Mouse (Mus musculus) liver (tissue): ENCODE results near the gene Rab36.

Experiments used
- DNase-seq: peaks from one replicate; pipeline ENCODE4 v3.0.0-alpha.2; 2020; ENCODE audit warnings: mixed read lengths

The Rab36 gene

DNA sequence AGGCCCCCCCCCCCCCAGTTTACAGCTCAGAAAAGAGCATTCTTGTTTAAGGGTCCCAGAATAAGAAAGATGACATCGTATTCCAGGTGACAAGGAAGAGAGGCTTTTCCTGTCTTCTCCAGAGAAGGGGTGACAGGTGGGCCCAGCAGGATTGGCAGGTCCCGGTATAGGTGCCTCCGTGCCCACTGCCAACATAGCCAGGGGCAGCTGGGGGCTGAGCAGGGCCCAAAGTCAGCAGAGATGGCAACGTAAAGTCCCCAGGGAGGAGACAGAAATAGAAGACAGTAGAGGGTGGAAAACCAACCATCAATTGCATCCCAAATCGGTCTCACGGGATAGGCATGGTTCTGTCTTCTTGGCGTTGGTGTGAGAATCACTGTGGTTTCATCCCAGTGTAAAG is 11.9 kb downstream of the Rab36 start:
- DNase-seq = no peak

GRCm38 (mm10) chr10:75051364-75052074 is 14.7 kb downstream of the Rab36 start:
- no peak for DNase-seq

DNA sequence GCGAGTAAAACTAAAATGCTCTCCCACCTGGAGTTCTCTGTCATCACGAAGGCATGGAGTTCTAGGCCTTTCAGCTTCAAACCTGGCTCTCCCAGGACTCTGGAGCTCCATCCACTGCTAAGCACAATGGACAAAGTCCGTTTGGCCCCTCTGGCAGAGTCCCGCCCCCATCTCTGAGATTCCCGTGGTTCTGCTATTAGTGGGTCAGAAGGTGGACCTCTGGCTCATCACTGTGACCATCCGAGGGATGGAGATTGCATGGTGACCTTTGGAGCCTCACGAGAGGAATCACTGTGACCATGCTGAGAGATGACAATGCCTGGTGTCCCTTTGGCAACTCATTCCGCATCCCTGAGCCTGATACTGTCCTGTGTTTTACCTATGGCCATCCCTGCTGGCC is 16.0 kb downstream of the Rab36 start:
- no peak for DNase-seq

DNA sequence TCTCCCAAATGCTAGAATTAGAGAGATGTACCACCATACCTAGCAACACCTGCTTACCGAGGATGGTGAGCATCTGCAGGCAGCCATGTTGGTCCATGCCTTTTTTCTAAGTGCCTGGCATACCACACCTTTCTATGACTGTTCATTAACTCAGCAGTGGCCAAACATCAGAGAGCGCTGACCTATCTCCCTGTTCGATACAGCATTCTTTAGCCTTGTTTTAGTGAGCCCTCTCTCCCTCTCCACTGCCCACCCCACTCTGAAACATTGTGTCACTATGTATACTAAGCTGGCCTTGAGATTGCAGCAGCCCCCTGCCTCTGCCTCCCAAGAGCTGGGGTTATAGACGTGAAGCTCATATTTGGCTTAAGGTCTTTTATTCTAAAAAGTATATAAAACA is 16.8 kb downstream of the Rab36 start:
- DNase-seq = no peak

- DNase-seq = no peak
Measured at GRCm38 (mm10) chr10:75054125-75054524, 17.3 kb downstream of the Rab36 start.

DNA sequence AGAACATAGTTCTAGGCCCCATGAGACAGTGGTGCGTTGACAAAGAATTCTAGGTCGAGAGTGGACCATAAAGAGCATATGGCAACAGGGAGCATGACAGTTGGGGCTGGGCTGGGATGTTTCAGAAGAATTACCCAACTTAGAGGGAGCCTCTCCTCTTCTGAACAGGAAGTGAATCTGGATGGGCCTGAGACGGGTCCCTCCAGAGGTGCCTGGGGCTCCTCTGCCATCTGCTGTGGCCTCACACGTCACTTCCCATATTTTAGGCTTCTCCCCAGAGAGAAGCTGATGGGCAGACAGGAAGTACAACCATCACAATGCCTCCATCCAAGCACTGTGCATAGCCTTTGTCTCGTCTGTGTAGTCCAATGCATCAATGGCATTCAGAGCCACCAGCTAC is 18.8 kb downstream of the Rab36 start:
- no peak for DNase-seq

GRCm38 (mm10) chr10:75056255-75056654 is 19.4 kb downstream of the Rab36 start:
- DNase-seq = no peak

- DNase-seq = no peak
Measured at GRCm38 (mm10) chr10:75058336-75058735, 21.5 kb downstream of the Rab36 start.

GRCm38 (mm10) chr10:75058761-75059395 is 22.0 kb downstream of the Rab36 start:
- DNase-seq = no peak

- peak; percentile 56 for DNase-seq
Measured at GRCm38 (mm10) chr10:75059396-75059795, 22.5 kb downstream of the Rab36 start.

- peak; percentile 74 for DNase-seq
Measured at GRCm38 (mm10) chr10:75060217-75060842, 23.5 kb downstream of the Rab36 start, which contains the start of gene Bcr. TSS of gene Bcr (plus strand) at chr10:75060592.

DNA sequence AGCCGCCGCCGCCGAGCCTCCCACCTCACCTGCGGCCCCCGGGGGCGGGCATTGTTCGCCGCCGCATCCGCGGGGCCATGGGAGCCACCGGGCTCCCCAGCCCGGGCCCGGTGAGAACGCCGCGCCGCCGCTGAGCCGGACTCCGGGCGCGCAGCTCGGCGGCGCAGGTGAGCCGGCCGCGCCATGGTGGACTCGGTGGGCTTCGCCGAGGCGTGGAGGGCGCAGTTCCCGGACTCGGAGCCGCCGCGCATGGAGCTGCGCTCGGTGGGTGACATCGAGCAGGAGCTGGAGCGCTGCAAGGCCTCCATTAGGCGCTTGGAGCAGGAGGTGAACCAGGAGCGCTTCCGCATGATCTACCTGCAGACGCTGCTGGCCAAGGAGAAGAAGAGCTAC is 24.0 kb downstream of the Rab36 start:
- DNase-seq = no peak

GRCm38 (mm10) chr10:75061341-75062188 is 24.7 kb downstream of the Rab36 start:
- no peak for DNase-seq

DNA sequence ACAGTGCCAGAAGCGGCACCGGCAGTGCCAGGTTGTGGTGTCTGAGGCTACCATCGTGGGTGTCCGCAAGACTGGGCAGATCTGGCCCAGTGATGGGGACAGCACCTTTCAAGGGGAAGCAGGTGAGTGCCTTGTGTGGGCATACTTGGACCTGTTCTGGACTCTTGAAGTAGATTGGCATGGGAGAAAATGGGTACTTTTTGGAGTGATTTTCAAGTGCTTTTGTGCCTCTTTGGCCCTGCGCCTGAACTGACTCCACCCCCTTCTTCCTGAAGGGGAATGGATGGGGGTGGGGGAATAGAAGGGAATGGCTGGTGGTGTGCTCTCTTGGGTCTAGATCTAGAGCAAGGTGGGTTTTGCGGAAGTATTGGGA is 25.3 kb downstream of the Rab36 start:
- no peak for DNase-seq

- no peak for DNase-seq
Measured at GRCm38 (mm10) chr10:75062621-75063020, 25.8 kb downstream of the Rab36 start.

- DNase-seq = no peak
Measured at GRCm38 (mm10) chr10:75063301-75063965, 26.6 kb downstream of the Rab36 start.

DNA sequence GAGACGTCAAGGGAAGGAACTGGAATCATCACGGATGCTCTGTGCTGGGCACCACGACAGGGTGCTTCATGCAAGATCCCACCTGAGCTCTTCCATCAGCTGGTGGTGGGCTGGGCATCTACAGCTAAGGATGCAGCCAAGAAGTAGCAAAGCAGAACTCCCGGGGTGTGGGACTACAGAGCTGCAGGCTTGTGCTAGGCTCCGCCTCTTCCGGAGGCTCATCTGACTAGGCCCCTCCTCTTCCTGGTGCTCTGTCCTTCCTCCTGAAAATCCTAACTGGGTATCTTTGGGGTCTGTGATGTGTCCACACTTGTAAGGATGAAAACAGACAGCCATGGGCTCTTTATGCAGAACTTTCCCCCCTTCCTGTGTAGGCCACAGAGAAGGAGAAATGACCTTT is 28.8 kb downstream of the Rab36 start:
- no peak for DNase-seq

GRCm38 (mm10) chr10:75067446-75067845 is 30.6 kb downstream of the Rab36 start:
- no peak for DNase-seq

DNA sequence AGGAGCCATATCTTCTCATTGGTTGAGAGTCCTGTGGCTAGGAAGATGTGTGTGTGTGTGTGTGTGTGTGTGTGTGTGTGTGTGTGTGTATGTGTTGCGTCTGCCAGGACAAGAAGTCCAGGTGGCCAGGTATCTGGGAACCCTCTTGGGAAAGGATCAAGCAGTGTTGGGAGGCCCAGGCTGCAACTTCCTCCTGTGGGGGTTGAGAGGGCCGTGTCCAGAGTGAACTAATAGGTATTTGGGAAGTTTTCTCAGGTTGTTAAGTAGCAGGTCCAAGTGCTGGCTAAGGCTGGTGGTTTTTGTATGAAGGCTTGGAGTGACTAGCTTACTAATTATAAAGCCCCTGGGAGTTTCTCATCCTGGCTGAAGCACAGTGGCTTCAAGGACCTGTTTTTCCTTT is 31.2 kb downstream of the Rab36 start:
- DNase-seq = no peak

DNA sequence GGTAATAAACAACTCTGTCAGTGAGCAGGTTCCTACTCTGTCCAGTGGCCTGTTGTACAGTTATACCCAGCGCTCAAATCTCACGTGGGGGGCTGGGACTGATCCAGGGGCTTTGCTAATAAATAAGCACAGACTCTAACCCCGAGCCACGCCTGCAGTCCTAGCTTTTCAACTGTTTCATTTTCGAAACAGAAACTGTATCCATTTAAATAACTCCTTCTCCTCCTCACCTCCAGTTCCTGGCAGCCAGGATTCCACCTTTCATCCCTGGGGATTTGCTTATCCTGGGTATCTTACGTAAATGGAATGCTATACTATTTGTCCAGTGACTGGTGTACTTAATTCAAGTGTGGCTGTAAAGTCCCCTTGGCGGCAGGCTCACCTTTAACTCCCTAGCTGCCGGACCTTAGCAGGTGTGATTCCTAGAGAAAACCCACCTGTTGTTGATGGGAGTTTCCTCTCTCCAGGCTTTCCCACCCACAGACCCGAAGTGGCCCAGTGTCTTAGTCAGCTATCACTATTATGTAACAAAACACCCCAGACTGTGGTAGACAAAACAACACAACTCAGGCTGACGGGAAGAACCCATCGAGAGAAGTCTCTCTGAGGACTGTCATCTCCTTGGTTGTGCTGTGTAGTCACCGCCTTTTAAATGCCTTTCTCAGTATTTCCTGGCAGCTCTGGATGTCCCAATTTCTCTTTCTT is 31.9 kb downstream of the Rab36 start:
- DNase-seq = no peak

DNA sequence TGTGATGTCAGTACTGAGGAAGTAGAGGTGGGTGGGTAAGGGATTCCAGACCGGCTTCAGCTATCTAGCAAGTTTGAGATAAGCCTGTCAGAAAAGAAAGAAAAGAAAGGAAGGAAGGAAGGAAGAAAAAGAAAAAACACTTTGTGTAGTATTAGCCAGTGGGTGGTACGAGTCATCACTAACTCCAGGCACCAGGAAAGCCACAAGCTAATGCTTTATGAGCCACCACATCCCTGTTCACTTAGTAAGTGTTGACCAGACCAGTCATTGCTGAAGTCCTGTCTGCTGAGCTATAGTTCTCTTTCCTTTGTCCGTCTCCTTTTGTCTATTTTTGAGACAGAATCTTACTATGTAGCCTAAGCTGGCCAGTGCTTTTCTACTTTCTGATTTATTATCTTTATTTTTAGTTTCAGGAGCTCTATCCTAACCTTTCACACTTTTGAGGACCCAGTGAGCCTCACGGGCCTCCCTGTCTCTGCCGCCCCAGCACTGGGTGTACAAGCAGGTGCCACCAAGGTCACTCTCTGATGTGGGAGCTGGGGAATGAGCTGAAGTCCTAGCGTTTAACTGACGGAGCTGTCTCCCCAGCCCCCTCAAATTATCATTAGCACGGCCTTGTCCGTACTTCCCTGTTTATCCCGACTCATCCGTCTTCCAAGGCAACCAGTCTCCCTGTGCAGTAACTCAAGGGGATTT is 33.6 kb downstream of the Rab36 start:
- DNase-seq = no peak
